Comparison of ENCODE assay signal across 8 mouse cellular contexts in the genomic region with DNA sequence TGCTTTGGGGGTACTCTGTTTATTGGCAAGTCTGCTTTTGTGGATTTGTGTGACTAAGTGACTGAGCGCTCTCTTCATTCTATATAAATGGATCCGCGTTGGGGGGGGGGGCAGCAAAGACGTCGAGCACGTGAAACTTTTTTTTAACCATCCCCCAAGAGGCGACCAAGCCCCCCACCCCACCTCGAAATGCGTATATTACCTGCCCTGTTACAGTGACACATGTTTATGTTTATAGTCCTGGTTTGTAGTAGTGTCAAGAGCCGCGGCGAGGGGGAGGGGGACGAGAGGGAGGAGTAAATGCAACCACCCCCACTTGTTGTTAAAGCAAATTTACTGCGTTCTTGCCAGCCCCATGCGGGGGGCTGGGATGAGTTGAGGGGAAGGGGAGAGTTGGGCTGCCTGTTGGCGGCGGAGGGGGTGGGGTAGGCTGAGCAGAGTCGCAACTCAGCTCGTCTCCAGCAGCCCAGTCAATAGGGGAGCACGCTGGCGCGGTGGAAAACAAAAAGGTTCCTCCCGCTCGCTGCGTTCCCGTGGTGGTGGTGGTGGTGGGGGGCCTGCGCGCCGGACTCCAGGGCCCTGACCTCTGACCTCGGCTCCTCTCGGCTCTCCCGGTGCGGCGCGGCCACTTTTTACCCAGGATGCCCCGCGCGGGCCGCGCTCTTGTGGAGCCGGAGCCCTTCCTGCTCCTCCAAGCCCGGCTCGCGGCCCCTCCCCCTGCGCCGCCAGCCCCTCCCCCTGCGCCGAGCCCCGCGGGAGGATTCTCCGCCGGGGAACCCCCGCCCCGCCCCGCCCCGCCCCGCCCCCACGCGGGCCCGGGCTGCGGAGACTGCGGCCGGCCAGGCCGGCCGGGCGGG. TPM values are rescaled to one million over a fixed set of nuclear protein-coding genes. Genes with fewer than 3 reads are reported as not detected.
DNase-seq lines count a peak whose midpoint lies in the region; ATAC-seq and TF ChIP-seq lines count a peak whose summit lies in the region.

No protein-coding gene starts in this region.

- TF ChIP-seq CTCF in cortical plate, adult 2 months (IDR thresholded peaks at IDR 0.05; ENCODE audit: extremely low read depth, insufficient read depth, low read length), result no peak

- H3K4me3 ChIP-seq in cortical plate, adult 2 months (ENCODE audit: insufficient read depth, low read length), result peak overlapping the region; percentile 84
- peak overlapping the region; percentile 60 for H3K4me3 ChIP-seq in intestine, embryonic 15.5 days (replicated peaks)
- H3K4me3 ChIP-seq in midbrain, embryonic 10.5 days, result peak overlapping the region; percentile 81

- WGBS in intestine, embryonic 15.5 days, result 0% methylated on average over 45 of the region's 66 CpGs
- WGBS in midbrain, embryonic 10.5 days, result 1% methylated on average over 46 of the region's 66 CpGs

- H3K27me3 ChIP-seq in intestine, embryonic 15.5 days (replicated peaks), result no peaks in the 10 kb centered on the region
- H3K27me3 ChIP-seq in midbrain, embryonic 10.5 days (ENCODE audit: low read depth, poor library complexity, severe bottlenecking), result no peaks in the 10 kb centered on the region

- H3K36me3 ChIP-seq in intestine, embryonic 15.5 days, result no peaks in the 10 kb centered on the region
- no peaks in the 10 kb centered on the region for H3K36me3 ChIP-seq in midbrain, embryonic 10.5 days

- intact Hi-C loops in gastrocnemius, postnatal 14 days (cut with DNase I; ENCODE audit: low total_unique reads), result no loop called here
- intact Hi-C loops in left cerebral cortex, postnatal 4 days (cut with DNase I), result loop anchor here (10.0 kb wide), 1 partner anchor 619 kb away; a partner anchor contains a TSS

- peak overlapping the region; percentile 92 for H3K4me2 ChIP-seq in intestine, embryonic 15.5 days (replicated peaks)

- H3K9ac ChIP-seq in intestine, embryonic 15.5 days, result peak overlapping the region; percentile 86

- no peaks in the 10 kb centered on the region; the same call in 1 of the 2 replicates for H3K4me1 ChIP-seq in cortical plate, adult 2 months (ENCODE audit: control insufficient read depth, insufficient read depth, low read length)
- H3K4me1 ChIP-seq in intestine, embryonic 15.5 days (replicated peaks), result 0 out of 2 replicates have a peak, but pooled peaks cover 2% of the 10 kb centered on the region
- peaks cover 66% of the 10 kb centered on the region for H3K4me1 ChIP-seq in midbrain, embryonic 10.5 days

- H3K9me3 ChIP-seq in intestine, embryonic 15.5 days, result no peaks in the 10 kb centered on the region
- no peaks in the 10 kb centered on the region for H3K9me3 ChIP-seq in midbrain, embryonic 10.5 days (replicated peaks)

- peak overlapping the region; percentile 92 for H3K27ac ChIP-seq in cortical plate, adult 2 months (ENCODE audit: insufficient read depth, low read length)
- peak overlapping the region; percentile 99 for H3K27ac ChIP-seq in intestine, embryonic 15.5 days
- peak overlapping the region; percentile 100 for H3K27ac ChIP-seq in midbrain, embryonic 10.5 days (replicated peaks)

- peak; percentile 99 for DNase-seq in adrenal gland, adult 2 months
- peak; percentile 97 for DNase-seq in gastrocnemius, postnatal 14 days
- peak; percentile 96 for DNase-seq in left cerebral cortex, postnatal 4 days
- peak; percentile 99 for DNase-seq in midbrain, embryonic 10.5 days (ENCODE audit: low spot score)
- DNase-seq in right cerebral cortex, postnatal 4 days, result peak; percentile 88
- no peak for DNase-seq in yolk sac, embryonic 10.5 days (ENCODE audit: low spot score)

- ATAC-seq in intestine, embryonic 15.5 days, result peak; percentile 93

- TF ChIP-seq POLR2A in cortical plate, adult 2 months (IDR thresholded peaks at IDR 0.05; ENCODE audit: extremely low read depth, insufficient read depth, low read length), result no peak

RNA-seq across cellular contexts. Expression of a gene that starts 1.1 kb away (rescaled TPM):
- 10 to 100 TPM; 42.8 to 44.6 TPM for total RNA-seq in adrenal gland, adult 2 months (2021)
- polyA plus RNA-seq in adrenal gland, adult 2 months (2012; rRNA removed), result 22.6 and 23.2 TPM in 2 replicates
- 37.1 and 38.0 TPM in 2 replicates for polyA plus RNA-seq in cortical plate, adult 2 months (2012; rRNA removed)
- total RNA-seq in gastrocnemius, postnatal 14 days (2021), result 10 to 100 TPM; 19.0 to 20.5 TPM
- polyA plus RNA-seq in intestine, embryonic 15.5 days (2015; fragmentation: Nextera tagmentation; extraction: Ambion mirVana), result 55.5 TPM in 2 replicates
- total RNA-seq in left cerebral cortex, postnatal 4 days (2021), result 10 to 100 TPM; 50.4 to 59.6 TPM
- 66.9 and 71.0 TPM in 2 replicates for polyA plus RNA-seq in midbrain, embryonic 10.5 days (2016; fragmentation: Nextera tagmentation; extraction: Ambion mirVana)

RNA-seq across cellular contexts. Expression of a gene that starts 7.3 kb away (rescaled TPM):
- total RNA-seq in adrenal gland, adult 2 months (2021), result 1 to 10 TPM; 2.3 to 3.8 TPM
- polyA plus RNA-seq in adrenal gland, adult 2 months (2012; rRNA removed), result 1.8 and 3.1 TPM in 2 replicates
- polyA plus RNA-seq in cortical plate, adult 2 months (2012; rRNA removed), result 5.4 and 7.4 TPM in 2 replicates
- 1 to 10 TPM in 1 of 2 experiments, under 1 TPM in 1; 1.00 to 1.0 TPM for total RNA-seq in gastrocnemius, postnatal 14 days (2021)
- 3.2 and 3.6 TPM in 2 replicates for polyA plus RNA-seq in intestine, embryonic 15.5 days (2015; fragmentation: Nextera tagmentation; extraction: Ambion mirVana)
- 10 to 100 TPM; 11.6 to 13.9 TPM for total RNA-seq in left cerebral cortex, postnatal 4 days (2021)
- polyA plus RNA-seq in midbrain, embryonic 10.5 days (2016; fragmentation: Nextera tagmentation; extraction: Ambion mirVana), result 19.3 and 22.7 TPM in 2 replicates

RNA-seq across cellular contexts. Expression of a gene that starts 18.6 kb away (rescaled TPM):
- total RNA-seq in adrenal gland, adult 2 months (2021), result 1 to 10 TPM in 1 of 2 experiments, under 1 TPM in 1; 0.92 to 3.3 TPM
- 0.42 and 0.70 TPM in 2 replicates for polyA plus RNA-seq in adrenal gland, adult 2 months (2012; rRNA removed)
- polyA plus RNA-seq in cortical plate, adult 2 months (2012; rRNA removed), result 1.9 and 2.1 TPM in 2 replicates
- 1 to 10 TPM in 1 of 2 experiments, under 1 TPM in 1; 0.89 to 1.1 TPM for total RNA-seq in gastrocnemius, postnatal 14 days (2021)
- 11.8 and 12.6 TPM in 2 replicates for polyA plus RNA-seq in intestine, embryonic 15.5 days (2015; fragmentation: Nextera tagmentation; extraction: Ambion mirVana)
- 1 to 10 TPM; 3.2 to 5.2 TPM for total RNA-seq in left cerebral cortex, postnatal 4 days (2021)
- polyA plus RNA-seq in midbrain, embryonic 10.5 days (2016; fragmentation: Nextera tagmentation; extraction: Ambion mirVana), result 25.0 and 25.1 TPM in 2 replicates

RNA-seq across cellular contexts. Expression of a gene that starts 59.4 kb away (rescaled TPM):
- not detected for total RNA-seq in adrenal gland, adult 2 months (2021)
- polyA plus RNA-seq in adrenal gland, adult 2 months (2012; rRNA removed), result not detected in 2 replicates
- polyA plus RNA-seq in cortical plate, adult 2 months (2012; rRNA removed), result 0.32 TPM in 1 of 2 replicates, not detected in the other
- total RNA-seq in gastrocnemius, postnatal 14 days (2021), result not detected
- polyA plus RNA-seq in intestine, embryonic 15.5 days (2015; fragmentation: Nextera tagmentation; extraction: Ambion mirVana), result not detected in 2 replicates
- total RNA-seq in left cerebral cortex, postnatal 4 days (2021), result not detected
- polyA plus RNA-seq in midbrain, embryonic 10.5 days (2016; fragmentation: Nextera tagmentation; extraction: Ambion mirVana), result not detected in 2 replicates
